Mouse (Mus musculus) ES-E14 (cell line): ENCODE measurements around the gene Arhgap23. TPM values are rescaled to one million over a fixed set of nuclear protein-coding genes. Genes with fewer than 3 reads are reported as not detected.
A peak's percentile ranks its signal among the peaks of the same experiment; 100 is the strongest.

ENCODE experiments used
- DNase-seq: peaks from one replicate; pipeline ENCODE4 v3.0.0-alpha.2; 2013; ENCODE audit warnings: low read depth, low spot score
- H3K27ac ChIP-seq: 2 replicates; pipeline ENCODE4 v1.5.1; 2012; ENCODE audit warnings: low read depth, mild to moderate bottlenecking, low read length, moderate library complexity, mixed read lengths; ENCODE audit not compliant: poor library complexity, insufficient read depth, severe bottlenecking
- H3K36me3 ChIP-seq: 2 replicates; pipeline ENCODE4 v1.6.1; 2012; ENCODE audit warnings: mild to moderate bottlenecking, low read length, moderate library complexity, mixed read lengths; ENCODE audit not compliant: control insufficient read depth, poor library complexity, insufficient read depth, severe bottlenecking
- H3K4me1 ChIP-seq, 2 experiments: fragments of 150-350 bp in 1 of 2; sonication (generic) in 1 of 2; 2 replicates each; pipeline ENCODE4 v1.6.1; 2012; ENCODE audit warnings: low read length in 2 of 2, mild to moderate bottlenecking in 1 of 2, mixed read lengths in 1 of 2; ENCODE audit not compliant: control insufficient read depth in 2 of 2, insufficient read depth in 2 of 2, poor library complexity in 1 of 2
- H3K4me3 ChIP-seq, 2 experiments: fragments of 150-350 bp in 1 of 2; sonication (generic) in 1 of 2; 2 replicates each; pipeline ENCODE4 v1.5.1; 2012; ENCODE audit warnings: low read length in 2 of 2, low read depth in 1 of 2, mild to moderate bottlenecking in 1 of 2, mixed read lengths in 1 of 2; ENCODE audit not compliant: insufficient read depth in 1 of 2, poor library complexity in 1 of 2, severe bottlenecking in 1 of 2
- H3K9ac ChIP-seq: 2 replicates; pipeline ENCODE4 v1.6.1; 2012; ENCODE audit warnings: low read depth, mild to moderate bottlenecking, low read length, mixed read lengths; ENCODE audit not compliant: poor library complexity, insufficient read depth, severe bottlenecking
- H3K9me3 ChIP-seq: fragments of 150-350 bp; sonication (generic); 2 replicates; pipeline ENCODE4 v1.6.1; 2012; ENCODE audit warnings: low read depth, mild to moderate bottlenecking, low read length; ENCODE audit not compliant: control insufficient read depth, insufficient read depth
- CHD2 ChIP-seq: IDR thresholded peaks from 2 replicates; pipeline ENCODE4 v1.6.1; 2014; ENCODE audit warnings: mild to moderate bottlenecking, low read depth, low read length, inconsistent platforms
- HCFC1 ChIP-seq: IDR thresholded peaks from 2 replicates; pipeline ENCODE4 v1.6.1; 2012; ENCODE audit warnings: low read length, inconsistent platforms, borderline replicate concordance; ENCODE audit not compliant: insufficient read depth
- MAFK ChIP-seq: IDR thresholded peaks from 2 replicates; pipeline ENCODE4 v1.6.1; 2014; ENCODE audit warnings: mild to moderate bottlenecking, low read depth, low read length, inconsistent platforms; ENCODE audit not compliant: insufficient read depth
- ZC3H11A ChIP-seq: IDR thresholded peaks from 2 replicates; pipeline ENCODE4 v1.6.1; 2012; ENCODE audit warnings: low read depth, mild to moderate bottlenecking, inconsistent platforms, low read length, borderline replicate concordance
- ZNF384 ChIP-seq: IDR thresholded peaks from 2 replicates; pipeline ENCODE4 v1.6.1; 2012; ENCODE audit warnings: low read depth, low read length, inconsistent platforms
- in situ Hi-C, 2 experiments: fragments of 600-800 bp; cut with MboI; formaldehyde crosslinking; loops; one replicate each; pipeline ENCODE4 v1.15.1; 2025; ENCODE audit warnings: low sequenced_read_pairs in 2 of 2, inconsistent platforms in 1 of 2; ENCODE audit not compliant: unreplicated experiment in 2 of 2
- total RNA-seq: library from RNA; depleted of rRNA; stranded (reverse); fragments of 300-350 nt; gene quantifications from 2 replicates; pipeline ENCODE4 v1.2.3, GENCODE M21; 2012

The Arhgap23 gene
- total RNA-seq, 1 experiment: 22.6 TPM

DNA sequence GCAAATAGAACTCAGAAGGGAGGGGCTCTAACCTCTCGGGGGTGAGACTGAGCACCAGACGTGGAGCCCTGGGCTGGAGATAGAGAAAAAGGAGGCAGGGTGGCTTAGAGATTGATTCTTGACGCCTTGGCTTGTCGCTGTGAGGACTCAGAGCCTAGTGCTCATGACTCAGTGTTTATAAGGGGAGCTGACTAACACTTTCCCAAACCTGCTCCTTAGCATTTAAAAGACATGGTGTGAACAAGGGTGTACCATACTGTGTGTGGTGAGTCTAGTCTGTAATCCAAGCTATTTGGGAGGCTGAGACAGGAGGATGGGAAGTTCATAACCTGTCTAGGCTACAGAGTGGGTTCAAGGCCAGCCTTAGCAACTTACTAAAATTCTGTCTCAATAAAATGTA, 41.8 kb downstream of the Arhgap23 start:
- no peak for TF ChIP-seq ZC3H11A
- TF ChIP-seq ZNF384: no peak
- no peak for TF ChIP-seq MAFK
- no peak for TF ChIP-seq HCFC1
- TF ChIP-seq CHD2: no peak
- Histone ChIP-seq H3K27ac (no peak overlapping the region), H3K9me3 (no peaks in the 10 kb centered on the region), H3K36me3 (peaks cover 56% of the 10 kb centered on the region), H3K4me3 (no peak overlapping the region), H3K4me1 (no peaks in the 10 kb centered on the region), H3K9ac (no peak overlapping the region)
- DNase-seq: no peak
- in situ Hi-C loops: no loop called here

DNA sequence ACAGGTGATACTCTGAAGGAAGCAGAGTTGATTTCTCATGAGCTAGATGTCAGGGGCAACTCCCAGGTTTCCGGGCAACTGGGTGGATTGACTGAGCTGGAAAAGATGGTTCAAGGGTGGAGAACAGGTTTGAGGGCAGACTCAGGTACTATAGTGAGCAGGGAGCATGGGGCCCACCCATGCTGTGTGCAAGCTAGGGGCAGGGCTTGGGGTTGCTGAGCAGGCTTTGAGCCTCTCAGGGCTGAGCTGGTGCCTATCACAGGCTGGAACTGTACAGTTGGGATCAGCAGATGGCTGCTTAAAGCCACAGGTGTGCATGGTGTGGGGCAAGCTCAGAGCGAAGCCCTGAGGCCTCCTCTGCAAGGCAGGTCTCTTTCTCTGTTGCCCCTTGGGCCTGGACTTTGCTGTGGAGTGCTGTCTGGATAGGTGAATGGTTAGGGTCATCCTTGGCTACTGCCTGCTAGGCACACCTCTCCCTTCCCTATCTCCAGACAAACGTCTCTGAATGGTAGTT, 46.0 kb downstream of the Arhgap23 start:
- Histone ChIP-seq H3K9me3 (no peaks in the 10 kb centered on the region), H3K4me3 (no peak overlapping the region), H3K36me3 (peaks cover 57% of the 10 kb centered on the region), H3K27ac (no peak overlapping the region), H3K9ac (no peak overlapping the region), H3K4me1 (0 out of 4 replicates have a peak, but pooled peaks cover 0 to 4% of the 10 kb centered on the region in 2 experiments)
- DNase-seq: no peak
- no peak for TF ChIP-seq ZNF384
- TF ChIP-seq ZC3H11A: no peak
- no peak for TF ChIP-seq HCFC1
- TF ChIP-seq MAFK: no peak
- TF ChIP-seq CHD2: no peak
- in situ Hi-C loops: no loop called here

DNA sequence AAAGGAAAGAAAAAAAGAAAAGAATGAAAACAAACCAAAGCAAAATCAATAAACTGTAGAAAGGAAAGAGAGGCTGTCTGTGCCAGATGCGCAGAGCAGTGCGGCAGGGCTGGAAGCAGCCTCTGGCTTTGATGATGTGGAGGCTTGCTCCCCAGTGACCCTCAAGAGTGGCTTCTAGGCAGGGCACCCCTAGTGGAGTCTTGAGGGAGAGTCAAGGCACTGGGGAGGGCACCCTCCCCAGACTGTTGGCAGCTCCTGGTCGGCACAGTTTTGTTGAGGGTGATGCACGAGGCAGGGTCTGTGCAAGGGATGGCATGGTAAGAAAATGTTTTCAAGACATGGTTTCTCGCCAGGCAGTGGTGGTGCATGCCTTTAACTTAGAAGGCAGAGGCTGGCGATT, 47.2 kb downstream of the Arhgap23 start:
- peaks cover 57% of the 10 kb centered on the region for H3K36me3 ChIP-seq
- 0 out of 4 replicates have a peak, but pooled peaks cover 0 to 4% of the 10 kb centered on the region in 2 experiments for H3K4me1 ChIP-seq
- no peak overlapping the region for H3K27ac ChIP-seq
- no peak overlapping the region for H3K9ac ChIP-seq
- H3K4me3 ChIP-seq: no peak overlapping the region
- no peak for DNase-seq
- in situ Hi-C loops: no loop called here
- no peak for TF ChIP-seq ZNF384
- no peak for TF ChIP-seq ZC3H11A
- TF ChIP-seq HCFC1: no peak
- TF ChIP-seq CHD2: no peak
- TF ChIP-seq MAFK: no peak
- H3K9me3 ChIP-seq: no peaks in the 10 kb centered on the region

DNA sequence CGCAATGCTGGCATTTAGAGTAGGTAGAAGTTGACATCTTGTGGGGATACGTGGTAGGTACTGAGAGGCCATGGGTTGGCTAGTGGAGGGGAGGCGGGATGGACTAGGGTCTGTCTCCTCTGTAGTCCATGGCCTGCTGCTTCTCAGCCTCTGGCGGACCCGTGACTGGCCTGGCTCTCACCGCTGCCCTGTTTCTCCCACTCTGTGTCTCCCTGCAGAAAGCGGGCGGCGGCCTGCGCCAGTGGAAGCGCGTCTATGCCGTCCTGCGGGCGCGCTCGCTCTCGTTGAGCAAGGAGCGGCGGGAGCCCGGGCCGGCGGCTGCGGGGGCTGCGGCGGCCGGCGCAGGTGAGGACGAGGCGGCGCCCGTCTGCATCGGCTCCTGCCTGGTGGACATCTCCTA, 47.8 kb downstream of the Arhgap23 start:
- no peak for DNase-seq
- Histone ChIP-seq H3K27ac (no peak overlapping the region), H3K4me3 (peak overlapping the region; percentile 33 to 45; a peak in 3 of 4 replicates), H3K4me1 (0 out of 4 replicates have a peak, but pooled peaks cover 0 to 4% of the 10 kb centered on the region in 2 experiments), H3K36me3 (peaks cover 56% of the 10 kb centered on the region), H3K9me3 (no peaks in the 10 kb centered on the region), H3K9ac (peak overlapping the region; percentile 46)
- TF ChIP-seq HCFC1 (no peak), ZC3H11A (no peak), ZNF384 (no peak), MAFK (no peak), CHD2 (no peak)
- in situ Hi-C loops: no loop called here

DNA sequence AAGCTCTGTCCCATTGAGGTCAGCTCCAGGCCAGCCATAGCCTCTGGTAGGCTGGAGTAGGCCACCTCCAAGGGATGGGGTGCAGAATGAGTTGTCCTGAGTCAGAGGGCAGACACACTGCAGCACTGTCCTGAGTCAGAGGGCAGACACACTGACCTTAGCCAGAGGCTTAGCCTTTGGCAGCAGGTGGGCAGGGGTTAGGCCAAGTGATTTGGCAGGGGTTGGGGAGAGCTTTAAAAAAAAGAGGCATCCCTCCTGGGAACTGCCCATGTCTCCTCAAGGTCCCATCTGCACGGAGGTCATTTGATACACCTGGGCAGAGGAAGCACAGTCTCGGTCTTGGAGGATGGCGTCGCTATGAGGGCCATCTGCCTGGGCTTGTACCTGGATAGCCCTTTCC, 48.7 kb downstream of the Arhgap23 start:
- H3K9ac ChIP-seq: no peak overlapping the region
- peaks cover 0 to 8% of the 10 kb centered on the region in 2 experiments; a peak in 1 of 4 replicates for H3K4me1 ChIP-seq
- H3K27ac ChIP-seq: no peak overlapping the region
- peaks cover 48% of the 10 kb centered on the region for H3K36me3 ChIP-seq
- H3K4me3 ChIP-seq: no peak overlapping the region
- TF ChIP-seq ZNF384 (no peak), MAFK (no peak), HCFC1 (no peak)
- no peaks in the 10 kb centered on the region for H3K9me3 ChIP-seq
- DNase-seq: no peak
- in situ Hi-C loops: no loop called here
